Comparison of ENCODE assay signal across 16 mouse cellular contexts in genomic region chr17:11820757-11821156, GRCm38 (mm10).
"Had no signal": no experiment of that assay in that cellular context is flagged by ENCODE, and none has a peak within 500 bp of the region (broad histone marks: within the 10 kb centered on the region; RNA-seq: fewer than 3 reads in every experiment).

No protein-coding gene starts in this region.

- H3K4me1 ChIP-seq: lung, embryonic 15.5 days; megakaryocyte, embryonic 14.5 days had no signal

- H3K4me3 ChIP-seq: lung, embryonic 15.5 days; megakaryocyte, embryonic 14.5 days; midbrain, embryonic 13.5 days; midbrain, embryonic 15.5 days; neural tube, embryonic 13.5 days had no signal

- H3K9me3 ChIP-seq: lung, embryonic 15.5 days; midbrain, embryonic 13.5 days; midbrain, embryonic 15.5 days; neural tube, embryonic 13.5 days had no signal

- H3K4me2 ChIP-seq: lung, embryonic 15.5 days; midbrain, embryonic 11.5 days; midbrain, embryonic 13.5 days; midbrain, embryonic 15.5 days; neural tube, embryonic 13.5 days had no signal

- H3K27me3 ChIP-seq: lung, embryonic 15.5 days; midbrain, embryonic 13.5 days; midbrain, embryonic 15.5 days; neural tube, embryonic 13.5 days had no signal

- H3K9ac ChIP-seq: liver, postnatal 0 days; lung, embryonic 15.5 days; midbrain, embryonic 13.5 days; midbrain, embryonic 15.5 days; neural tube, embryonic 13.5 days had no signal

- ATAC-seq: liver, postnatal 0 days; lung, postnatal 0 days; midbrain, embryonic 13.5 days; midbrain, embryonic 15.5 days had no signal

- H3K36me3 ChIP-seq: lung, embryonic 15.5 days; midbrain, embryonic 13.5 days; midbrain, embryonic 15.5 days; neural tube, embryonic 13.5 days had no signal

- H3K27ac ChIP-seq: lung, embryonic 15.5 days; macrophage; midbrain, embryonic 13.5 days; midbrain, embryonic 15.5 days; neural tube, embryonic 13.5 days had no signal

- DNase-seq: liver, postnatal 0 days; lung, adult 2 months; lung, postnatal 14 days; lung, postnatal 36 days; right cerebral cortex, postnatal 14 days; thymus, adult 18-20 months; thymus, postnatal 14 days; thymus, postnatal 36 days had no signal
